Mouse (Mus musculus) forebrain, postnatal 0 days (tissue): ENCODE results near the gene Slc35c2. TPM values are rescaled to one million over a fixed set of nuclear protein-coding genes. Genes with fewer than 3 reads are reported as not detected.

Experiments used
- ATAC-seq: fragments of 200-750 bp; cut with Nextera tagmentation; 2 replicates; pipeline ENCODE4 v1.8.0; 2017; ENCODE audit warnings: mild to moderate bottlenecking, moderate library complexity
- DNase-seq: peaks from one replicate; pipeline ENCODE4 v3.0.0-alpha.2; 2015
- H3K27ac ChIP-seq: fragments of 300-500 bp; sonication (generic); 2 replicates; pipeline ENCODE4 v1.5.1; 2014; ENCODE audit warnings: low read depth, mild to moderate bottlenecking, antibody characterized with exemption, low read length, moderate library complexity, mixed read lengths
- H3K27me3 ChIP-seq: fragments of 300-500 bp; sonication (generic); 2 replicates; pipeline ENCODE4 v1.6.1; 2014; ENCODE audit warnings: mild to moderate bottlenecking, low read length, mixed read lengths; ENCODE audit not compliant: insufficient read depth
- H3K36me3 ChIP-seq: fragments of 300-500 bp; sonication (generic); 2 replicates; pipeline ENCODE4 v1.6.1; 2014; ENCODE audit warnings: mild to moderate bottlenecking, moderate library complexity; ENCODE audit not compliant: insufficient read depth
- H3K4me1 ChIP-seq: fragments of 300-500 bp; sonication (generic); 2 replicates; pipeline ENCODE4 v1.6.1; 2014; ENCODE audit warnings: antibody characterized with exemption; ENCODE audit not compliant: insufficient read depth
- H3K4me2 ChIP-seq: fragments of 300-500 bp; sonication (generic); 2 replicates; pipeline ENCODE4 v1.6.1; 2014; ENCODE audit warnings: low read depth, mild to moderate bottlenecking, moderate library complexity
- H3K4me3 ChIP-seq: fragments of 300-500 bp; sonication (generic); 2 replicates; pipeline ENCODE4 v1.5.1; 2014; ENCODE audit warnings: low read depth, low read length, mixed read lengths
- H3K9ac ChIP-seq: fragments of 300-500 bp; sonication (generic); 2 replicates; pipeline ENCODE4 v1.6.1; 2014; ENCODE audit warnings: mild to moderate bottlenecking
- H3K9me3 ChIP-seq: fragments of 300-500 bp; sonication (generic); 2 replicates; pipeline ENCODE4 v1.6.1; 2016; ENCODE audit warnings: low read length
- CTCF ChIP-seq: sonication (generic); IDR thresholded peaks from 2 replicates; pipeline ENCODE4 v1.5.1; 2016; ENCODE audit warnings: antibody characterized with exemption, control low read depth, low read depth
- WGBS: fragments of 180-500 bp; shearing (Covaris S2); extraction: QIAGEN DNeasy Blood & Tissue Kit; methylation state at CpG from one replicate; pipeline ENCODE4 v1.1.7; 2014; 5-methylcytosine and 5-hydroxymethylcytosine counted together
- polyA plus RNA-seq: library from polyadenylated mRNA; unstranded; fragments of >200 nt; fragmentation: Nextera tagmentation; extraction: Ambion mirVana; gene quantifications from 2 replicates; pipeline ENCODE4 v1.2.1, GENCODE M21; 2015
- total RNA-seq: library from RNA; depleted of rRNA; stranded (reverse); fragments of >200 nt; gene quantifications from 2 replicates; pipeline ENCODE4 v1.2.3, GENCODE M21; 2014

Slc35c2 gene
- total and polyA plus RNA-seq, 2 experiments from 2014 or later: 62.7 to 85.8 TPM

DNA sequence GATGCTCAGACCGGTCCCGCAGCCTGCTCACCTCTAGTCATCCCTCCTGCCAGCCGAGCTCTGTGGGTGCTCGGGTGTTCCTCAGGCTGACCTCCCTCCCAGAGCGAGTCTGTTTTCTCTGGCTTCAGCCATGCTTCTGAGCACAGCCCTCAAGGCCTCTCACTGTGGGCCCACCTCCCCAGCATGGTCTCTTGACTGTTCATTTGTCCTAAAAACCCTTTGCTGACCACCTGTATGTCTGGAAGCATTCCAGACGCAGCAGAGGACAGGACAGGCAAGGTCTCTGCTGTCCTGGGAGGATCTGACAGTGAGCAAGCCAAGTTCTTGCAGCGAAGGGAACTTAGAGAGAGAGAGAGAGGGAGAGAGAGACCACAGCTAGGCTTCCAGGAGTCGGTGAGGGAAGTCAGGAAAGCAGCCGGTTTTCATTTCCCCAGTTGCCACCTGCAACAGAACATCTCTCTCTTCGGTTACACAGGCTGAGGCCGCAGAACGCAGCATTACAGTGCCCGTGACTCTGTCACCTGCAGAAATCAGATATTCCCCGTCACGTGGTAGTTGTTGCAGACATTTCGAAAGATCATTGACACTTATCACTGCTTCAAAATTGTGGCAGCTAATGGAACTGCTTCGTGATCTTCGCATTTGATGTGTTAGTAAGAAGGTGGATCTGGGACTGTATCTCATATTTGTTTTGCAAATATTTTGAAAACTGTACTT is 25.2 kb downstream of the Slc35c2 start:
- ATAC-seq (no peak), DNase-seq (no peak)
- Histone ChIP-seq H3K4me1 (peaks cover 25% of the 10 kb centered on the region), H3K36me3 (no peaks in the 10 kb centered on the region), H3K27ac (no peak overlapping the region), H3K4me3 (no peak overlapping the region), H3K9ac (no peak overlapping the region), H3K9me3 (no peaks in the 10 kb centered on the region), H3K4me2 (no peak overlapping the region), H3K27me3 (no peaks in the 10 kb centered on the region; the same call in 1 of the 2 replicates)
- WGBS: 61% methylated on average over 18 of the region's 18 CpGs
- TF ChIP-seq CTCF: no peak

DNA sequence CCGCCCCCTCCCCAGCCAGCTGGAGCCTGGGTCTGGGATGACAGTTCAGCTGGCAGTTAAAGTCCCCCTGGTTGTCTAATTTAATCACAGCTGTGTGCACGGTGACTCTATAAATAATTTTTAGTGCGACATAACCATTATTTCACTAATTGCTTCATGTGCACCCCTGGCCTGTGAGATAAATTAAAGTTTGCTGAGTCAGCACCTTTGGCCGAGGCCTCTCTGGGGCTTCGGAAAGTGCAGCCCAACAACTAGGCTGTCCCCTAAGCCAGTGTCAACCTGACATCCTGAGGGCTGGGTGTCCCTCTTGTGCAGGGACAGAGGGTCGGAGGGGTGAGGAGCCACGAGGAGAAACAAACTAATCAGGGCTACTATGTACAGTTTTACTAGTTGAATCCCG is 27.8 kb downstream of the Slc35c2 start:
- Histone ChIP-seq H3K4me1 (peaks cover 13% of the 10 kb centered on the region; the same call in 1 of the 2 replicates), H3K36me3 (no peaks in the 10 kb centered on the region), H3K27me3 (no peaks in the 10 kb centered on the region; the same call in 1 of the 2 replicates), H3K9ac (no peak overlapping the region), H3K4me3 (no peak overlapping the region), H3K27ac (no peak overlapping the region), H3K9me3 (no peaks in the 10 kb centered on the region), H3K4me2 (no peak overlapping the region)
- 76% methylated on average over 8 of the region's 8 CpGs for WGBS
- no peak for DNase-seq
- TF ChIP-seq CTCF: no peak
- no peak for ATAC-seq

DNA sequence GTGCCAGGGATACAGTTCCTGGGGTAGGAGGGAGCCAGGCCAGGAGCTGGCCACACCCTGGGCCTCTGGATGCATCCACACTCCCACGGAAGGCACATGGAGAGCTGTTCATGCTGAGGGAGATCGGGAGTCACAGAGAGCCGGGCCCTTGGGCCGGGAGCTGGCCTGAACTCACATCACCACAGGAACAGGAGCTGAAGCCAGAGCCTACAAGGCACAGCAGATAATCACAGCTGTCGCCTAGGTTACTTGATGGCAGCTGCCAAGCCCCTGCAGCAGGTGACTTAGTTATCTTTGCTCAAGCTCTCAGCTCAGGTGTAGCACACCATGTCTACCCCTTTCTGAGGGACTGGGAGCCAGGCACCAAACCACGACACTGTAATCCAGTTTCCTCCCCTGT is 29.3 kb downstream of the Slc35c2 start:
- Histone ChIP-seq H3K4me2 (no peak overlapping the region), H3K9ac (no peak overlapping the region), H3K27ac (no peak overlapping the region), H3K36me3 (no peaks in the 10 kb centered on the region), H3K4me3 (no peak overlapping the region), H3K27me3 (peaks cover 4% of the 10 kb centered on the region), H3K9me3 (no peaks in the 10 kb centered on the region), H3K4me1 (peaks cover under 1% of the 10 kb centered on the region)
- no peak for TF ChIP-seq CTCF
- DNase-seq (no peak), ATAC-seq (no peak)
- 69% methylated on average over 6 of the region's 6 CpGs for WGBS

DNA sequence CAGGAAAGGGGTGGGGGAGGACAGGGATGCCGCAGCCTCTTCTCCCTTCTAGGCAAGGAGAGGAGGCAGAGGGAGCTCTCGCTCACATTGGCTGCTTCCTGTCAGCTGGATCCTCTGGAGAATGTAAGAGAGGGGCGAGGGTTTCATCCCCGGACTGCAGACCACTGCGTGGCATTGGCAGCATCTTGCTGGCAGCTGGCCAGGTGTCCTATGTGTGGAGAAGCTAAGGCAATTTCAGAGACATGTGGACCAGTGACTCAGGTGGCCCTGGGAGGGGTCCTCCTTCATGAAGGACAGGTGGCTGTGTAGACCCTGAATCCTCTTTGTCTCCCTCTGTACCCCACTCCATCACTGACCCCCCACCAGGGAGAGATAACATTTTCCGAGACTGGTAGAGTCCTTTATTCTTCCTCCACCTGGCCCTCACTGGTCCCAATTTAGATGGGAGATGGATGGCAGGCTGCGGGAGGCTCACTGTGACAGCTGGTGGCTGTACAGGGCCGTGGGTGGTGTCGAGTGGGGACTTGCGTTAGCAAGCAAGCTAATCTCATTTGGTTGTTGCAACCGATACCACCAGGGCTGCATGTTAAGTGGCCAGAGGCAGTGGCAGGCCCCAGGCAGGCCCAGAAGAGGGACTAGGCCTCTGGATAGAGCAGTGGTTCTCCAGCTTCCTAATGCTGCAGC is 30.4 kb downstream of the Slc35c2 start:
- TF ChIP-seq CTCF: no peak
- Histone ChIP-seq H3K4me1 (no peaks in the 10 kb centered on the region; the same call in 1 of the 2 replicates), H3K27me3 (peaks cover 15% of the 10 kb centered on the region), H3K36me3 (no peaks in the 10 kb centered on the region), H3K9me3 (no peaks in the 10 kb centered on the region), H3K4me3 (no peak overlapping the region), H3K9ac (no peak overlapping the region), H3K4me2 (no peak overlapping the region), H3K27ac (no peak overlapping the region)
- ATAC-seq (no peak), DNase-seq (no peak)
- 45% methylated on average over 11 of the region's 11 CpGs for WGBS

DNA sequence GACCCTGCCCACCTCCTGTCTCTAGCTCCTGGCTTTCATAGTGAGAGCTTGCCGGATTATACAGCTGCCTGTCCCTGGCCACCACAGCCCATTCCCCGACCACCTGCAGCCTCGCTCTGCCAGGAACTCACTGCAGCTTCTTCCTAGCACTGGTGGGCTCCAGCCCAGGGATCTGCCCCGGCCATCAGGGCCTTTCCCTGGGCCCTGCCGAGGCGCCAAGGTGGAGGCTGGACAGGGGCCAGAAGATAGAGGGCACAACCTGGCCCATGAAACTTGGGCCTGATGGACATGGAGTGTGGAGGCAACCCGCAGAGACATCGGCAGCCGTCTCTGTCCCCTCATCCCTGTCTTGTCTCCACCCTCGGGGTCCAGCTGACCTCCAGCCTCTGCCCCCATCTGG is 31.5 kb downstream of the Slc35c2 start:
- DNase-seq (no peak), ATAC-seq (no peak)
- Histone ChIP-seq H3K27me3 (peaks cover 15% of the 10 kb centered on the region), H3K9me3 (no peaks in the 10 kb centered on the region), H3K9ac (no peak overlapping the region), H3K4me2 (no peak overlapping the region), H3K36me3 (no peaks in the 10 kb centered on the region), H3K4me1 (no peaks in the 10 kb centered on the region; the same call in 1 of the 2 replicates), H3K4me3 (no peak overlapping the region), H3K27ac (no peak overlapping the region)
- TF ChIP-seq CTCF: no peak
- 72% methylated on average over 10 of the region's 10 CpGs for WGBS

DNA sequence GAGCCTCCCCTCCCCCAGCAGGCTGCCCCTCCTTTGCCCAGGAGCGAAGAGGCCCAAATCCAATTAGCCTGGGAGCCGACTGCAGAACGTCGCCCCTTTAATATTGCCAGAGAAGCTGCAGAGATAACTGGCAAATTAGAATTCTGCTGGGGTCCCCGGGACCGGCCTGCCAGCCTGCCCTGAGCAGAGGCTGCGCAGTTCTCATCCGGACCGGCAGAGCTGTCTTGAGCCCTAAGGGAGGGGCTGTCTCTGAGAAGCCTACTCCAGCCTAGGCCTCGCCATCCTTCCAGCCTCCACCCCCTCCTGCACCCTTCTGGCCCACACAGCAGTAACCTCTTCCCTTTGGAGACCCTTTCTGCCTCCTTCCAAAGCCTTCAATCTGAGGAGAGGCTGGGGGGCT is 33.8 kb downstream of the Slc35c2 start:
- H3K27ac ChIP-seq: no peak overlapping the region
- 12% methylated on average over 10 of the region's 10 CpGs for WGBS
- H3K27me3 ChIP-seq: peaks cover 25% of the 10 kb centered on the region
- no peak overlapping the region for H3K9ac ChIP-seq
- DNase-seq: no peak
- no peaks in the 10 kb centered on the region for H3K9me3 ChIP-seq
- no peak for TF ChIP-seq CTCF
- no peak overlapping the region for H3K4me3 ChIP-seq
- no peaks in the 10 kb centered on the region; the same call in 1 of the 2 replicates for H3K4me1 ChIP-seq
- peak; percentile 59 for ATAC-seq
- H3K36me3 ChIP-seq: no peaks in the 10 kb centered on the region
- no peak overlapping the region for H3K4me2 ChIP-seq

DNA sequence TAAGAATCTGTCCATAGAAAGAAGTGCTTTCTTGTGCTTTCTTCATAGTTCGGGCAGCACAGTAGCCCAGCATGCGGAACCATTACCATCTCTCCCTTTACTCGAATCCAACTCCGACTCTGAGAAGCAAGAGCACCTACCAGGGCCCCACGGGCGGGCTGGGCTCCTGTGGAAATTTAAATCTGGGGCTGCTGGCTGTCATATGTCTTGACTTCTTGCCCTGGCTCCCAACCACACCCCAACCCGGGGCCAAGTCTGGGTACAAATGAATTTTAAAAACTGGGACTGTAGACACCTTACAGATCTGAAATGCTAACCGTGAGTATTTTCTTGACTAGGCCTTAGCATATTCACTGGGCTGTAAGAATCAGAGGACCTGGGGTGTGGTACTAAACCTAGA is 34.4 kb downstream of the Slc35c2 start:
- Histone ChIP-seq H3K4me2 (no peak overlapping the region), H3K36me3 (no peaks in the 10 kb centered on the region), H3K9ac (no peak overlapping the region), H3K4me1 (no peaks in the 10 kb centered on the region; the same call in 1 of the 2 replicates), H3K4me3 (no peak overlapping the region), H3K27ac (no peak overlapping the region), H3K27me3 (peaks cover 25% of the 10 kb centered on the region), H3K9me3 (no peaks in the 10 kb centered on the region)
- ATAC-seq (no peak), DNase-seq (no peak)
- TF ChIP-seq CTCF: no peak
- WGBS: 65% methylated on average over 8 of the region's 8 CpGs
